Mouse (Mus musculus): ENCODE results near the gene Stx18. TPM values are rescaled to one million over a fixed set of nuclear protein-coding genes. Genes with fewer than 3 reads are reported as not detected.

Stx18 gene
- total RNA-seq (2021), result 10 to 100 TPM; 28.9 to 29.1 TPM

DNA sequence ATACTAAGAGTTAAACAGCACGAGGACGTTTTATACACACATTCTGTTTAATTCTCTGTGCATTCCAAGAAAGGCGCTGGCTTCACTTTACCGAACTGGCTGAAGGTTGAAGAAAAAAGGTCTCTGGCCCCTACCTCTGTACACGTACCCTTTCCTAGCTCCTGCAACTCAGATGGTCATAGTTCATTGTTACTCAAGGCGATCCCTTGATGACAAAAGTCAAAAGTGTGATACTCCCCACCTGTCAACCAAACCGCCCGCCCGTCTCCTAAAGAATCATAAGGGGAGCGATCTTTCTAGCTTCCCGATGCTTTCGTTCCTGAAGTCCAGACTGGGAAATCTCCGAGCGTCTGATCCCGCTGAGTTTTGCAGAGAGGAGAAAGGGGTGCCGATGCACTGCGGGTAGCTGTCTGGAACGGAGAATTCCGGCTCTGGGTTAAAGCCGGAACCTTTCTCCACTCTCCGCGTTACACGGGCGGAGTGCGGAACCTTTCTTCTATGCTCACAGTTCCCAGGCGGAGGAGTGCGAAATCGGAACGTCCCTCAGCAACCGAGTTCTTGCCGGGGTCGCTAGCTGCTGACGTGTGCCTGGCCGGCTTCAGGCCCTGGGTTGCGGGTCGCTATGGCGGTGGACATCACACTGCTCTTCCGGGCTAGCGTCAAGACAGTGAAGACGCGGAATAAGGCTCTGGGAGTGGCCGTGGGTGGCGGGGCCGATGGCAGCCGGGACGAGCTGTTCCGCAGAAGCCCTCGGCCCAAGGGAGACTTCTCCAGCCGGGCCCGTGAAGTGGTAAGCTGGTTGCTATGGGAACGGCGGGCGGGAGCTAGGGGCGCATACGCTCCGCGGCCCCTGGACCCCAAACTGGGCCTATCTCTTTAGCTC is at the start of gene Stx18:
Stx18 (plus strand) TSS at position 33 of the 883 bp plus-strand sequence.
- peak; percentile 87 for DNase-seq
- intact Hi-C loops (cut with DNase I), result no loop called here

DNA sequence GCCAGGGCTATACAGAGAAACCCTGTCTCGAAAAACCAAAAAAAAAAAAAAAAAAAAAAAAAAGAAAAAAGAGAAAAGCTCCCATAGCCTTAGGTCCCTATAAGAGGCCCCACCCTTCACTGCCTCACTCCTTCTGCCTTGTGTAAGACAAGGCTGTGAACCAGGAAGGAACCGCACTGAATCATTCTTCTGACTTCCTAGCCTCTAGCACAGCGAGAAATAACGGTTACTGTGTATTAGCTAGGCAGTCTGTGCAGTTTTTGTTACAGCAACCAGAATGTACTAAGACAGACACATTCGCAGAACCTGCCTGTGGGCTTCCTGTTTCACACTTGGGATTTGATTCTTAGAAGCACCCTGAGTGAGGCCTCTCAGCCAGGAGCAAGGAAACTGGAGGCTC is 46.2 kb upstream of the Stx18 start:
- intact Hi-C loops (cut with DNase I), result no loop called here
- DNase-seq, result no peak

GRCm38 (mm10) chr5:37998805-37999204 is 39.7 kb upstream of the Stx18 start:
- no peak for DNase-seq
- intact Hi-C loops (cut with DNase I), result no loop called here

DNA sequence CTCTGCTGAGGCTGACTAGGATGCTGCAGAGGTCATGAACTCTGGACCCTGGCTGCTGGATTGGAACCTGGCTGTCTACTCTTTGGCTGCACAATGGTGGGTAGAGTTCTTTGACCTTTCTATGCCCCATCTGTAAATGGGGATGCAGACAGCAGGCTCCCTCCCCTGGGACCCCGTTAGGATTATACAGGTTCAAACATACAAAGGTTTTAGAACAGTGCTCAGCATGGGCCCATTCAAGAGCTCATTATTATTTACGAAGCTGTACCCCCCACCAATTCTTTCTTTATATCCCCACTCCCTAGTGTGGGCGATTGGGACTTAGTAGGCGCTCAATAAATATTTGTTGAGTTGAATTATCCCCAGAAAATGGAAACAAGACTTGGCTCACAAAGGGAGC is 36.0 kb upstream of the Stx18 start:
- DNase-seq, result no peak
- intact Hi-C loops (cut with DNase I), result no loop called here

DNA sequence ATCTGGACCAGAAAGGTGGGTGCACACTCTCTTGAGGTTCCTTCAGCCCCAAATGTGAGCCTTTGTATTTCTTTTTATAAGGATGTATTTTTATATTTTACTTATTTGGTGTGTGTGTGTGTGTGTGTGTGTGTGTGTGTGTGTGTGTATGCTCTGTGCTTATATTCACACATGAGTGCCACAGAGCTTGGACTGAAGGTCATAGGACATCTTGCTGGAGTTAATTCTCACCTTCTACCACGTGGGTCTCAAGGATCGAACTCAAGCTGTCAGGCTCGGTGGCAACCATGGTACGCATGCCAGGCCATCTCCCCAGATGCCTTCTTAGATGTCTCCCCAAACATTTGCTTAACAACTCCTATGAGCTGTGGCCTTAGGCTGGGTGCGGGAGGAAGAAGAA is 33.8 kb upstream of the Stx18 start:
- intact Hi-C loops (cut with DNase I), result no loop called here
- DNase-seq, result no peak

GRCm38 (mm10) chr5:38006415-38007347 is 31.9 kb upstream of the Stx18 start:
- intact Hi-C loops (cut with DNase I), result no loop called here

GRCm38 (mm10) chr5:38009071-38009470 is 29.5 kb upstream of the Stx18 start:
- no peak for DNase-seq
- intact Hi-C loops (cut with DNase I), result no loop called here

More at GRCm38 (mm10) chr5:38006415-38007347, 31.9 kb upstream of the Stx18 start:
- no peak for DNase-seq

- DNase-seq, result no peak
- intact Hi-C loops (cut with DNase I), result no loop called here
Measured at GRCm38 (mm10) chr5:38014916-38015315, 23.6 kb upstream of the Stx18 start.

DNA sequence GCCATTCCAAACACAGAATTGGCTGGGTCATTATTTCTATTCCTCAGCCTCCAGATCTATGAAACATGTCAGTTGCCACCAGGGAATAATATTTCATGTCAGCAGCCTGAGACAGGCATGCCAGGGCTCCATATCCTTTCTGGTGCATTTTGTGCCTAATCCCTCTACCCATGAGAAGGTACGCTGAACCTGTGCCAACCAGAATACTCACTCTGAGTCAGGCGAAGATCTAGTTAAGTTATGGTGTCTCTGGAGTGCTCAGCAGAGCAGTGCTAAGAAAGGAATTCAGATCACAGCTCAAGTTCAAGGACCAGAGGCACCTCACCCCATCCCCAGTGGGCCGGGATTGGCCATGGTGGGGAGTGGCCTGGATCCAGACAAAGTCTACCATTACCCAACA is 21.6 kb upstream of the Stx18 start:
- intact Hi-C loops (cut with DNase I), result no loop called here

GRCm38 (mm10) chr5:38027656-38028055 is 10.9 kb upstream of the Stx18 start:
- no peak for DNase-seq
- intact Hi-C loops (cut with DNase I), result no loop called here

More for the DNA sequence above, 21.6 kb upstream of the Stx18 start:
- DNase-seq, result no peak

- intact Hi-C loops (cut with DNase I), result no loop called here
- DNase-seq, result no peak
Measured at GRCm38 (mm10) chr5:38038274-38038673, 268 bp upstream of the Stx18 start.

DNA sequence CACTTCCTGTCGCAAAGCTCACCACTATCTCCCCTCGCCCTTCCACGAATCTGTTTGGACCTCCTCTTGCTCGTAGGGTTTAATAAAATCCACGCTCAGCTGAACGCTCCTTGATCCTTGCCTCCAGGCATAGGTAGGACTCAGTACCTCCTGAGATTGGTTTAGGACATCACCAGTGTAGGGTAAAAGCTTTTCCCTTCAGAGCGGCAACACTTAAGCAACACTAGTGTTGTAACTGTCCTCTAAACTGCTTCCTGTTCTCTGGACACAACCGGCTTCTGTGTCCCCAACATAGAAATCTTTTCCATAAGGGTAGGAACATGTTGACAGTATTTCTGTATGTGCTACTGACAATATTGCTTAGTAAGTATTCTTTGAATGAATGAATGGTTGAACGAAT is 1.3 kb downstream of the Stx18 start:
- intact Hi-C loops (cut with DNase I), result no loop called here
- no peak for DNase-seq

DNA sequence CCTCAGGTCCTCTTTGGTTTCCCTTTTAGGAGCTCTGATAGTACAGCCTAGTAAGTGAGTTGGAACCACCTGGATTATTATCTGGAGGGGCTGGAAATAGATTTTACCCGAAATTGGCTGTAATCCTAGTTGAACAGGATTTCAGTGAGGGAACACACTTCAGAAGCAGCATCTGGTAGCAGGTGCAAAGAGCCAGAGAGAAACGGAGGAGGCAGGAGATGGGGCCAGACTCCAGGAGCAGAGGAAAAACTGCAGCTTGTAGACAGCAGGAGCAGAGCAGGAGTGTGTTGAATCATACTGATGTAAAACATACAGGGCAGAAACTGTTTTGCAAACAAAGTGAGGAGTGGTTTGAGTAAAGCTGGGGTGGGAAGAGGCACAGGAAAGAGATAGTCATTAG is 6.4 kb downstream of the Stx18 start:
- no peak for DNase-seq
- intact Hi-C loops (cut with DNase I), result no loop called here

GRCm38 (mm10) chr5:38048177-38048576 is 9.6 kb downstream of the Stx18 start:
- DNase-seq, result no peak
- intact Hi-C loops (cut with DNase I), result no loop called here

- DNase-seq, result no peak
- intact Hi-C loops (cut with DNase I), result no loop called here
Measured at GRCm38 (mm10) chr5:38061051-38061450, 22.5 kb downstream of the Stx18 start.

DNA sequence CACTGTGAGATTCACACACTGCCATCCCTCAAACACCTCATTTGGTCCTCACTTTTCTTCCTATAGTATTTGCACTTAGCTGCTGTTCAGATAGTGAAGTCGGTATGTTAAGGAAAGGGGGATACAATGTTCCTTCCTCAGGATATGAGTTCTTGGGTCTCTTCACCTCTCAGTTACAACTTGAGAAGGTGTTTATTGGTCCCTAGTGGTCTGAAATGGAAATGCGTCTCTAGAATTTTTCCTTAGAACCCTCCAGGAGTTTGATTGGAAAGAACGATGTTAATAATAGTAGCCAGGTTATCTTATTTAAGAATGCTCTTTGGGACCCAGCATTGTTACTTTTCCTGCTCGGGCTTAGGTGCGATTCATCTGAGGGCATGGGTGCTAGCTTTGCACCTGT is 24.2 kb downstream of the Stx18 start:
- no peak for DNase-seq
- intact Hi-C loops (cut with DNase I), result no loop called here

GRCm38 (mm10) chr5:38063339-38063738 is 24.8 kb downstream of the Stx18 start:
- no peak for DNase-seq
- intact Hi-C loops (cut with DNase I), result no loop called here

DNA sequence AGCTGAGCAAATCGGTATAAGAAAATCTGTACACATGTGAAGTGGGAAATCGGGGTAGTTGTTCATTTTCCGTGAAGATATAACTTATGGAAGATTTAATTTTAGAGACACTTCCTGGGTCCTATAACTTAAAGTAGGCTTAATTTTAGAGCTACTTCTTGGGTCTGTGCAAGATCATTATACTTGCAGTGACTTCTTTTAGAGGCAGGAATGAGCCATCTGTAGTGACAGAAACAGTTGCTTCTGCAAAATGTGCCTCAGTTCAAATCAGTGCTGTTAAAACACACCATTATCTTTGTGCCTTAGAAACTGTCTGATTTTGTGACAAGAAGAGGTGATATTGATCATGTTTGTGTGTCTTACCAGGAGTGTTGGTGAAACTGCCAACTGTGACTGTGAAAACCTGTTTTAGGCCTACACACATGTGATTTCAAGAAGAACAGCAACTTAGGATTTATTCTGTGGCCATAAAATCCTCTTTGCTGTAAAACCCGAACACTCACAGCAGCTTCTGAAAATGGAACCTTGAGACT is 25.6 kb downstream of the Stx18 start:
- intact Hi-C loops (cut with DNase I), result no loop called here
- no peak for DNase-seq

GRCm38 (mm10) chr5:38064701-38065100 is 26.2 kb downstream of the Stx18 start:
- no peak for DNase-seq
- intact Hi-C loops (cut with DNase I), result no loop called here

DNA sequence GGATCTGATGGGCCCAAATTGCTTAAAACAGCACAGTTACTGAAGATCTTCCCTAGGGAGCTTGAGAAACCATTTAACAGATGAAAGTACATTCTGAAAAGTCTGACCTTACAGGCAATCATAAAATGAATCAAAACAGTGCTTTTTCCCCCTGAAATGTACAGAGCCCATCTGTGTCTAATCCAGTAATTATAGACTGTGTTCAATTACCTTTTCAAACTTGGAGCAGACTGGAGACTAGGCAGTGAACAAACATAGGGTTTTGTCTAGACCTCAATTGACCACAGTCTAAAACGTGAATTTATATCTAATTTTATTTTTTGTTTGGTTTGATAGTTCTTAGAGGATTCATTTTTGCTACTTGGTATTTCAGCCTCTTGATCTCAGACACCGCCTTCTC is 26.9 kb downstream of the Stx18 start:
- no peak for DNase-seq
- intact Hi-C loops (cut with DNase I), result no loop called here

- DNase-seq, result no peak
- intact Hi-C loops (cut with DNase I), result no loop called here
Measured at GRCm38 (mm10) chr5:38066606-38067005, 28.1 kb downstream of the Stx18 start.
